Mouse (Mus musculus) left cerebral cortex, postnatal 10 days (tissue): ENCODE measurements around the gene Hivep1. TPM values are rescaled to one million over a fixed set of nuclear protein-coding genes. Genes with fewer than 3 reads are reported as not detected.

Source experiments
- DNase-seq, 2 experiments: peaks; one replicate each; pipeline ENCODE4 v3.0.0; 2021 to 2022; ENCODE audit warnings: low spot score in 2 of 2, mixed read lengths in 1 of 2; ENCODE audit errors: extremely low spot score in 1 of 2
- intact Hi-C: fragments of 180-260 bp; cut with DNase I; formaldehyde crosslinking; loops from one replicate; pipeline ENCODE4 v1.15.1; 2025
- total RNA-seq, 2 experiments: library from RNA; stranded (reverse); gene quantifications; 2 replicates each; pipeline ENCODE4 v1.2.3; 2021

Hivep1 gene
- total RNA-seq, 2 experiments from 2014 or later: 63.4 to 73.0 TPM

DNA sequence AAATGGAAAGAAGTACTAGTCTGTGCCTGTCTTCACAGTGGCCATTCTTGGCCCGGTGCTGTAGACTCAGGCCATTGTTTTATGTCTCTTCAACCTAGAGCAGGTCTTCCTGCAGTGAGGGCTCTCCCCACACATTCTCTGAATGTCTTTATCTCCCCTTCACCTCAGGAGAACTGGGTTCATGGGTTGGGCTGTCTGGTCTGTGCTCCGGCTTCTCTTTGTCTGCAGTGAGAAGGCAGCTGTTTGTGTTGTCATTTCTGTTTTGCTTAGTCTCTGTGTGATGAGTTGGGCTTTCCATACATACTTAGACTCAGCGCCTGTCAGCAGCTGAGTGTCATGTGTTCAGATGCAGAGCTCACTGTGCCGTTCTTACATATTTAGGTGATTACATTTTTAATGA is 18.4 kb downstream of the Hivep1 start:
- intact Hi-C loops: no loop called here
- DNase-seq: no peak

DNA sequence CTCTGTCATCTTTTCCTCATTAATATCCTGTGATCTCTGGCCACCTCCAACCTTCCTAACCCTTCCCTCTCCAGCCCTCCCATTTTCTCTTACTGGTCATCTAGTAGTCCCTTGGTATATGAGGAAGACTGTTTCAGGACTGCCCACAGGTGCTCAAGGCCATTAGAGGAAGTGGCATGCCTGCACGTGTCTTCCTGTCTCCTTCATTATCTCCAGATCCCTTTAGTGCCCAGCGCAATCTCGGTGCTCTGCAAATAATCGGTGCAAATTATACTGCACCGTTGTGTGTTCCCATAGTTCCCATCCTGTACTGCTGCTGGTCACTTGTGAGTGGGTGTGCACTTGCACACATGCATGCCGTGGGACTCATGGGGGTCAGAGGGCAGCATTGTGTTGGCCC is 19.2 kb downstream of the Hivep1 start:
- no peak for DNase-seq

DNA sequence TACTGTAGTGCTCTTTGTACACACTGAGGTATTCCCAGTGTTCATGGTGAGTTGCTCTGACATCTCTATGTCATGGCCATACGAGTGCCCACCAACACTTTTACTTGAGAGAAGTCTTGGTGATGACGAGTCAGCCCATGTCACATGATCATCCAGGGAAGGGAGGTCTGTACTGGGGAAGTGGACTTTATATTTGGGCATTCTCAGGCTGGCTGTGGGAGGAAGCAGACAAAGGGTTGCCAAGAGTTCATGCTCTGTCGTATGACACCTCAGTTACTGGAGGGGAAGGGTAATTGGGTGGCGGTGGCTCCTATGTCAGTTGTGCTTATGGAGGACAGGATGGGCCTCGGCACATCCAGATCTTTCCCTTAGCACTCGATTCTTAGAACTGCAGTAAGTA is 21.5 kb downstream of the Hivep1 start:
- no peak for DNase-seq
- intact Hi-C loops: no loop called here

More for the DNA sequence above, 19.2 kb downstream of the Hivep1 start:
- intact Hi-C loops: no loop called here

DNA sequence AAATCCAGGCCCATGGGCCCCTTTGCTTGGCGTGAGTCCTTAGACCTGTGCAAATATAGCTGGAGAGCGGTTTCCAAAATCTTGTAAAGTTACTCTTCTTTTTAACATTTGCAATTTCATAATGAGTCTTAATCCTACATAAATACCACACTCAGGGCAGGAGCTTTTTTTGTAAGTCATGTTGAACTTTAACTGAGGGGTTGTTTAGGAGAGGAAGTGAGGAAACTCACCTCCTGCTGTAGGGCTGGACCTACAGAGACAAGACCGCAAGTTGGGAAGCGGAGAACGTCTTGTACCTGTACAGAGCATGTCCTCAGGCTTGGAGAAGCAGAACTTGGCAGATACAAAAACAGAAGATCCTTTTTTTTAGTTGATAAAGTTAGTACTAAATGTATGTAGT is 23.7 kb downstream of the Hivep1 start:
- no peak for DNase-seq
- intact Hi-C loops: no loop called here

DNA sequence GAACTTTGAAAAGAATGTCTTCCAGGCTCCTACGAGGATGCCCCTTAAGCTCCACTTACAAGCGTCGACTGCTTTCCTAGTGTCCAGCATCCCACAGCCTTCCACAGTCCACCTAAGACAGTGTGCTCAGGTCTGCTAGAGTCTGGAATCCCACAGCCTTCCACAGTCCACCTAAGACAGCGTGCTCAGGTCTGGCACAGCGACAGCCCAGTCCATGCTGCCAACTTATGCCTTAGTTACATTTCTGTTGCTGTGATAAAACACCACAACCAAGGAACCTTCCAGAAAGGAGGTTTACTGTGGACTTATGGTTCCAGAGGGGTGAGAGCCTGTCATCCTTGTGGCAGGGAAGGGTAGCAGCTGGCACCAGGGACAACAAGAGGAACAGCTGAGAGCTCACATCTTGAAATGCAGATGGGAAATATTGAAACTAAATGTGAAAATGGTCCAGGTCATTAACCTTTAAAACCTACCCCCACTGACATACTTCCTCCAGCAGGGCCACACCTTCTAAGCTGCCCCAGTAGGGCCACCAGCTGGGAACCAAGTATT is 25.0 kb downstream of the Hivep1 start:
- intact Hi-C loops: no loop called here
- no peak for DNase-seq

DNA sequence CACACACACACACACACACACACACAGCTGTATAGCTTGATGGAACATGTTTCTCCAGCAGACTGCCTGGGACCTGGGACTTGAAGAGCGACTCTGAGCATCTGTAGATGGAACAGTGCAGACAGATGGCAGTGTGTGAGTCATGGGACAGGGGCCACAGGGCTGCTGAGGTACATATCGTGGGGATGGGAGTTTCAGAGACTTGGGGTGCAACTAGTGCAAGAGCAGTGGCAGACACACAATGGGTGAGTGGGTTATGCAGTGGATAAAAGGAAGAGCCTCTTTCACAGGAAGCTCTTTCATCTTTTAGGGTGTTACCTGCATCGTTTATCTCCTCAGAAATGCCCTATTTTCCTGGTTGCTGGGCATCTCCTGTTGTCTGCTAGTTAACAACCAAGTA is 25.8 kb downstream of the Hivep1 start:
- DNase-seq: no peak

DNA sequence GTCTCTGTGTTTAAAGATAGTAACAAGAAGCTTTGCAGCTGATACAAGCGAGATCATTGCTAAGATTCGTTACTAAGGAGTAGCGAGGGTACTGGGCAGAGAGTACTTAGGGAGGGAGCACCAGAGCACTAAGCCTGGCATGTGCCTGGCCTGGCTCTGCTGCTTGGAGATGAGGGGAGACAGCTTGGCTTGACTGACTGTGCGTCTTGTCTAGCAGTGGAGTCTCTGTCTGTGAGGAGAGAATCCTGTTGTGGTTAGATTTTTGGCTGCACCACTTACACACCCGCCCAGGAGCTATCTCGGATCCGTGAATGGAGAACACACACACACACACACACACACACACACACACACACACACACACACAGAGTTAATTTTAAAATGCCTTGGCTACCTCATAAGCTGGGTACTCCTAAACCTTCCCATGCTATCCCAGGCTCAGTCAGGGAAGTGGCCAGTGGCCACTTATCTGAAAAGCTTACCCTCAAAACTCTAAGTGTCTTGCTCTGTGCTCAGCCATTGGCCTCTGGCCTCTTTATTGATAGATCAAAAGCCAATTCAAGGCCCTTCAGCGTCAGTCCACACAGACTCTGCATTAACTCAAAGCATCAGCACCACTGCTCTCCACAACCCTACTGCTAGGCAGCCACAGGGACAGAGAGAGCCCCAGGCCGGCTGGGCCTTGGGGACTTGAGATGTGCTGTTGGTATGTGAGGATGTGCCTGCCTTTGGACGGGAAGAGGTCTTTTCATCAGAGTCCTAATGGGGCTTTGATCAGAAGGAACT is 28.5 kb downstream of the Hivep1 start:
- intact Hi-C loops: no loop called here
- DNase-seq: no peak

More for the DNA sequence above, 25.8 kb downstream of the Hivep1 start:
- intact Hi-C loops: no loop called here

DNA sequence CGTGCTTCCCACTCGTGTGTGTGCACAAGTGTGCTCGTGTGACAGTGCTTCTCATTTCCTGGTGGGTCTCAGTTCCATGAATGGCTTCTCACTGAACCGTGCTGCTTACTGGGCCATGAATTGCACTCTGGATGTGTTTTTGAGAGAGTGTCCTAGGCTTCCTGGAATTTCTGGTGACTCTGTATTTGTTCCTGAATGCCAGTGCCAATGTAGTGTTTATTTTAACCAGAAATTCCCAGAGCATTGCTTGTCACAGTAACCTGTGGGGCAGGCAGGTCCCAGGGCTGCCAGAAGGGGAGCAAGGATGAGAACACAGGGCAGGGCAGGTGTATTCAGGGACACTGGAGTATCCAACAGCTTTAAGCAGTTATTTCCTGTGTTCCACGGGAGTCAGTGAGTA is 36.5 kb downstream of the Hivep1 start:
- no peak for DNase-seq
- intact Hi-C loops: no loop called here

DNA sequence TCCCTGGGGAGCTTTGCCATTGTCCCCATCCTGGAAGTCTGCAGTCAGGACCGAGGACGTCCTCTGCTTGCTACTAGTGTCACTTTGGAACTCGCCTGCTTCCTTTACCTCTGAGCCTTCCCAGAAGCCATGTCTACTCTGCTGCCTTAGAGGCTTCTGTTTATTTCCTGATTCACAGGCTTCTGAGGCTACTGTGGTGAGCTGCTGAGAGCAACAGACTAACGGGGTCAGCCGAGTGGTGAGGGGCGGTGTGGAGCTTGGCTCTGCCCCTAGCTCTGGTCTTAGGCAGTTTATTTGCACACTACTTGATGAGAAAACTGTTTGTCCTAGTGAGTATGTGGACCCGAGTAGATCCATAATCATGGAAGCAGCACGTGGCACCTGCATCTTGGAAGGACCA is 37.2 kb downstream of the Hivep1 start:
- intact Hi-C loops: no loop called here
- DNase-seq: no peak

DNA sequence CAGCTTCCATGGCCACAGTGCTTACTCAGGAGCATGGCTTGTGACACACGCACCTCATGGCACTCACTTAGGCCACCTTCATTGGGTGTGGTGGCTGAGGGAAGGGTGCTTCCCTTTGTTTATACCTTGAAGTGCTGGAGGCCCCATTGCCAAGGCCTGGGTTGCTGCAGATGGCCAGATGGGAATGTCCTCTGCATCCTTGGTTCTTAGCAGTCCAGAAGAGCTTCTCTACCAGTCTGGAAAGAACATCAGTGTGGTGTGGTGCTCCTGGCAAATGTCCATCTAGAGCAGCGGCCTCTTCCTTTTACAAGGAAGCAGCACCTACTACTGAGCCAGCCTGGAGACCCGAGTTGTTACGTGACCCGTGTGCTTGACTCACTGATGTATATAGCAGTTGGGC is 38.9 kb downstream of the Hivep1 start:
- DNase-seq: no peak

DNA sequence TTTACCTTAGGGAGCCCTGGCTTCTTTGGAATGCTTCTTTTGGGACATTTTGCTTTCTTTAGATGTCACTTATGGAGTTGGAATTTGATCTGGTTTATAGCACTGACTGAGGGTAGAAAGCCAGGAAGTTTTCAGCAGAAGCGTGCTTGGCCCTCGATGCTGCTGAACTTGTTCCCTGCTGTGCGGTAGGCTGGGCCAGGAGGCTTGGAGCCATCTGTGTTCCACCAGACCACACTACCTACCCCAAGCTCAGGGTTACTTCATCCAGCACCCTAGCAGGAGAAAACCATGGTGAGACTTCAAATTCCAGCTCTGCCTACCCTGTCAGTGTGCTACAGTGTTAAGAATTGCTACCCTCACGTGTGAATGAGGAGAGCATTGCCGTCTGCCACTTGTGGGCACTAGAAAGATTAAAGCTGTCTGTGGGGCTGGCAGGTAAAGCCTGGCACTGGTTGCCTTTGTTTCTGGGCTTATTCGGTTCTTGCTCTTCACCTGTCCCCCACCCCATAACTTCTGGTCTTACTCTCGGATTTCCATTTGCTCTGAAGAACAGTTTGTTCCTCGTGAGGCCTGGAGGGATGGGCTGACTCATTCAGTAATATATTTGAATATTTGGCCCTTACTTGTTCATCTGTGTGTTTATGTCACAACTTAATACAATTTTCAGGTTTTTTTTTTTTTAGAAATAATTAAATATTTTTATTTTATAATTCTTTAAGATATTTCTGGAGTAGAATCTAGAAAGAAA is 40.7 kb downstream of the Hivep1 start:
- intact Hi-C loops: no loop called here
- DNase-seq: no peak

More for the DNA sequence above, 38.9 kb downstream of the Hivep1 start:
- intact Hi-C loops: no loop called here

DNA sequence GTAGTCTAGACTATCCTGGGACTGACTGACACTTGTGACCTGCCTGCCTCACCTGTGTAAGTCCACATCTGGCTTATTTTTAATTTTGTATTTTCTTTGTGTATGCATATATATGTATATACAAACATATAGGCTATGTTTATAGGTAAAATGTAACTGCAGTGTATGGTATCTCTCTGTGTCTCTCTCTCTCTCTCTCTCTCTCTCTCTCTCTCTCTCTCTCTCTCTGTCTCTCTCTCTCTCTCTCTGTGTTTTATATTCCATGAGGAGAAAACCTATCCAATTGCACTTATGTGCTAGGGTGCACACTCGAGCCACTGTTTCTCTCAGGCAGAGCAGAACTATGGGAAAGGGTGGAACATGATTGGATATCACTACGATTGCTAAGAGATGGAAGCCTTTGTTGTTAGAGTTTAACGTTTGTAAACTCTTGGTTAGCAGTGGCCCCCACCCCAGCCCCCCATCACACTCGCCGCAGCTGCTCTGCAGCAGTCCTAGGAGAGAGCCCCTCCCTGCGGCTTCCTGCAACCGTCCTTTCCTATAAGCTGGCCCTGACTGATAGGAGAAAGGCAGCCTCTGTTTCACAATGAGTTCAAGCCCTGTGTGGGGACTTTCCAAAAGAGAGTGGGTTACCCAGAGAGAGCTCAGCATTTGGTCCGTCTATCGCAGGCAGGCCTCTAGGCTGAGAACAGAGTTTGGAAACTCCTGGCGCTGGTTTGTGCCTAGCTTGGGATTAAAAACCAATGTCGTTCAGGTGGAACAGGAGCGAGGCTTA is 41.6 kb downstream of the Hivep1 start:
- intact Hi-C loops: no loop called here
- DNase-seq: no peak

DNA sequence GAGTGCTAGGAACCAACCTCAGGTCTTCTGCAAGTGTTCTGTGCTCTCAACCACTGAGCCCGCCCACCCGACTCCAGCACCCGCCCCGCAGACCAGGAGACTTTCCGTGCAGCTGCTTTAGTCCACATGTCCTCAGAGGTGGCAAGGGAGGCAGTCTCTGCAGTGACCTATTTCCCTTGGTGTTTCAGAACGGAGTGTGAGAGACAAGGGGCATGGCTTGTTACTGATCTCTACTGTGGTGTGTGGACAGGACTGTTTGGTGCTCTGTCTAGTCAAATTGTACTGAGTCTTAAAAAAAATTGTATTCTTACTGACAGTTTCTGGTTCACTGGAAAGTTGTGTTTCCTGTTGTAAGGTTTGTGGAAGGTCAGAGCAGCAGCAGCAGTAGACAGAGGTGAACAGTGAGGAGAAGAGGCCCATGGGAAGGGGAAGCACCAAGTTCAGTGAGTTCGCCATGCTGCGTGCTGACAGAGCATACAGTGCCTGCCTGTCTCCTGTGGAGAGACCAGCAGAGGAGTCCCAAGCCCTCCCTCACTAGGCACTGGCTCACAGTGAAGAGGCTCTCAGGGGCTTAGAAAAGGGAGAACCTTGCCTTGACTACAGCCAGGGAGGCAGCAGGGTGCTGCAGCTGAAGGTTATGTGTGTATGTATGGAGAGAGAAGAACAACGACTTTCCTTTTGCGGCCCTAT is 44.1 kb downstream of the Hivep1 start:
- no peak for DNase-seq
- intact Hi-C loops: no loop called here

DNA sequence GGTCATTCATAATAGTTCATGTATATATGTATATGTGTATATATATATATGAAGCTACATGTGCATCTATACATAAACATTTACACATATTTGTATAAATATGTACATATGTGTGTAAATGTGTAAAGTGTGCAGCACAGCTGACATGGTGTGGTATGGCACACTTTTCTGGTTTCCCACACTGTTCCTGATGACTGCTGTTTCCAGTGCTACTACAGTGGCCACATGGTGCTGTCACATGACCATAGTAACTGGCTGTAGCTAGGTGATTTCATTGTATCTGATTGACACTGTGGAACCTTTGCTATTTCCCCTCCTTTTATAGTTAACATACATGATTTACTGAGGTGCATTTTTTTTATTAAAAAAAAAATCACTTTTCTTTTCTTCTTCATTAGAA is 45.3 kb downstream of the Hivep1 start:
- DNase-seq: no peak
- intact Hi-C loops: no loop called here

DNA sequence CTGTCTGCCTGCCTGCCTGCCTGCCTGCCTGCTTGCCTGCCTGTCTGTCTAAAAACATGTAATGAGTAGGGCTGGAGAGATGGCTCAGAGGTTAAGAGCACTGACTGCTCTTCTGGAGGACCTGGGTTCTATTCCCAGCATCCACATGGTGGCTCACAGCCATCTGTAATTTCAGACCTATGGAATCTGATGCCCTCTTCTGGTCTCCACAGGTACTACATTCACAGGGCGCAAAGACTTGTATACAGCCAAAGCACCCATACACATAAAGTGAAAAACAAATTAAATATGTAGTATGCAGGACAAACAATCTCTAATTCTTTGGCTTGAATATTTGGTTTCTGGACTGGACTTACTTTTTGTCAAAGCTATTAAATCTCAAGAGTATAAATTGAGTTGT is 46.7 kb downstream of the Hivep1 start:
- intact Hi-C loops: no loop called here
- DNase-seq: no peak

DNA sequence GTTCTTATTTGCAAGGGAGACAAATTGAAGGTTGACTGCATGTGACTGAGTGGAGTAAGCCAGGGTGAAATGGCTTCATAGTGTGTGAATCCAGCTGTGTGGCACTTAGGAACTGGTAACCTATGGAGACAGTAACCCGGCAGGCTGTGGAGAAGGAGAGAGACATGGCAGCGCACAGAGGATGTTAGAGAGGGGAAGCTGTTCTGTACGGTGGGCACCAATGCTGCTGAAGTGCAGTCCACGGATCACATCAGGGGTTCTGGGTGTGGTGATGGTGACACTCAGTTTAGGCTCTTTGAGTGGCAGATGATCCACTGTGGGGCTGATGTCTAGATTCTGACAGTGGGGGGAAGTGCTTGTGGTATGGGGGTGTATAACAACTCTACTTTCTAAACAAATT is 47.7 kb downstream of the Hivep1 start:
- no peak for DNase-seq
- intact Hi-C loops: no loop called here

DNA sequence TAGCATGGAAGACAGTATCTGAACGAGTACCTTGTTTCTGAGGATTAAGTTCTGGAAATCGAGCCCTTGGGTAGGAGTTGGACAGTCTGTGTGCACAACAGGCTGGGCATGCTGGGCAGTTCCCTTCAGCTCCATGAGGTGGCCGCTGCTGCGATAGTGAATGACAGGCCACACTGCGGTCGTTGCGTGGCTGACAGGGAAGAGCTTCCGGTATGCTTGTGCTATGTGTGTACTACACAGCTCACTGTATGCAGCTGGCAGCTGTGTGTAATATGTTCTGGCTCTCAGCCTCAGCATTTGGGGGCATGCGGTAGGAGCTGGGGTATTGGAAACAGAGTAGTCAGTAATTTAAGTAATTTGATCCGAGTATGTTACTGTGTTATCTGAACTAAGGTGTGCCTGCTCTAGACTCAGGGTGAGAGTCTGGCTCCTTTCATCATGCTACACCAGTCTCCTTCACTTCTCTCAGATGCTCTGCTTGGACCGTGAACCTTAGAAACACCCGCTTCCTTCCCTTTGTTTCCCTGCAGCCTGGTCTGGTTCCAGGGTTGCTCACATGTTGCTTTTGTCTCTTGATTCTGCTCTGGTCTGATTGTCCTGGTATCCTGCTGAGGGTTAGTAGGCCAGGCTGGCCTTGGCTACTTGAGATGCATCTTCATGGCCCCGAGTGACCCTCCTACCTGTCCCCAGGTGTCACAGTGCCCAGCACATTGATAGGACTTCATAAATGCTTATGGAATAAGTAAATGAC is 49.8 kb downstream of the Hivep1 start:
- DNase-seq: peak in 1 of 2 experiments; percentile 51
- intact Hi-C loops: loop anchor here (5.0 kb wide), 1 partner anchor 49 kb away; the partner anchor contains the start of gene Hivep1

DNA sequence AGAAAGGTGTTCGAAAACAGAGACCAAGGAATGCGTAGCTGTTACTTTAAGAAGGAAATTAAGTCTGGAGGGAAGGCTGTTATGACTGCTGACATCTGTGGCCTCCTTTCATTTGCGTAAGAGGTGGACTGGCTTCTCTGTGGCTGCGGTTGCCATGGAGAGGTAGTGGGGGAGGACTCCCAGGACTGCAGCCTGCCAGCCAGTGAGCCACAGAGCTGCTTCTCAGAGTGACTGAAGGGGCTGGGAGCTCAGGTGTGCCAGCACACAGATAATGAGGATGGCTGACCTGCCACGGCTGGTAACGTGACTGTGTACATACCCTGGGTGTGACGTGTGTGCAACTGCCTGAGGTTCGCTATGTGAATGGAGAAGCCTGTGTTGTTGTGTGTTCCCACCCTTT is 51.2 kb downstream of the Hivep1 start:
- intact Hi-C loops: loop anchor here (5.0 kb wide), 1 partner anchor 51 kb away; the partner anchor contains the start of gene Hivep1
- DNase-seq: peak; percentile 37 to 76
